Mouse (Mus musculus): ENCODE results near the gene Fhit. TPM values are rescaled to one million over a fixed set of nuclear protein-coding genes. Genes with fewer than 3 reads are reported as not detected.
"Not testable (repeated sequence)": the region's sequence is repeated elsewhere in the genome, so short reads cannot be mapped to it uniquely, and the experiment has no call there.

Fhit gene
- polyA plus RNA-seq, 1 experiment from 2014 or later: 3.3 TPM

- 93% methylated on average over 2 of the region's 2 CpGs for WGBS
- no peak overlapping the region for H3K4me3 ChIP-seq (replicated peaks)
- ATAC-seq (ENCODE audit: low FRiP score): no peak
- no peaks in the 10 kb centered on the region for H3K9me3 ChIP-seq
- H3K27me3 ChIP-seq: no peaks in the 10 kb centered on the region
- H3K4me2 ChIP-seq: no peak overlapping the region
- H3K9ac ChIP-seq: no peak overlapping the region
- H3K4me1 ChIP-seq: no peaks in the 10 kb centered on the region
- H3K27ac ChIP-seq: no peak overlapping the region
- H3K36me3 ChIP-seq (replicated peaks): no peaks in the 10 kb centered on the region
These were observed 1262.3 kb downstream of the Fhit start for GRCm38 (mm10) chr14:9899494-9899893.

- Histone ChIP-seq H3K27me3 (no peaks in the 10 kb centered on the region), H3K4me2 (no peak overlapping the region), H3K9me3 (no peaks in the 10 kb centered on the region), H3K4me1 (no peaks in the 10 kb centered on the region), H3K9ac (no peak overlapping the region), H3K4me3 (replicated peaks) (no peak overlapping the region), H3K27ac (no peak overlapping the region), H3K36me3 (replicated peaks) (no peaks in the 10 kb centered on the region)
- 100% methylated on average over 1 of the region's 1 CpGs for WGBS
- no peak for ATAC-seq (ENCODE audit: low FRiP score)
These were observed 1265.3 kb downstream of the Fhit start for GRCm38 (mm10) chr14:9896556-9896955.

GRCm38 (mm10) chr14:9852041-9852440 is 1309.8 kb downstream of the Fhit start:
- Histone ChIP-seq H3K4me2 (no peak overlapping the region), H3K27me3 (no peaks in the 10 kb centered on the region), H3K9ac (no peak overlapping the region), H3K4me3 (replicated peaks) (no peak overlapping the region), H3K4me1 (no peaks in the 10 kb centered on the region), H3K36me3 (replicated peaks) (no peaks in the 10 kb centered on the region), H3K9me3 (no peaks in the 10 kb centered on the region), H3K27ac (no peak overlapping the region)
- ATAC-seq (ENCODE audit: low FRiP score): no peak
- WGBS: 90% methylated on average over 2 of the region's 2 CpGs

GRCm38 (mm10) chr14:9832290-9832689 is 1329.5 kb downstream of the Fhit start:
- Histone ChIP-seq H3K27ac (no peak overlapping the region), H3K4me1 (no peaks in the 10 kb centered on the region), H3K9ac (no peak overlapping the region), H3K9me3 (no peaks in the 10 kb centered on the region), H3K4me3 (replicated peaks) (no peak overlapping the region), H3K36me3 (replicated peaks) (no peaks in the 10 kb centered on the region), H3K27me3 (no peaks in the 10 kb centered on the region), H3K4me2 (no peak overlapping the region)
- no peak for ATAC-seq (ENCODE audit: low FRiP score)

GRCm38 (mm10) chr14:9828699-9829240 is 1333.1 kb downstream of the Fhit start:
- H3K36me3 ChIP-seq (replicated peaks); H3K4me2 ChIP-seq; H3K9me3 ChIP-seq; H3K27ac ChIP-seq; H3K27me3 ChIP-seq; H3K9ac ChIP-seq; ATAC-seq (ENCODE audit: low FRiP score); H3K4me3 ChIP-seq (replicated peaks); H3K4me1 ChIP-seq: not testable (repeated sequence)
- 93% methylated on average over 8 of the region's 8 CpGs for WGBS

GRCm38 (mm10) chr14:9815963-9816362 is 1345.9 kb downstream of the Fhit start:
- H3K9ac ChIP-seq: no peak overlapping the region
- WGBS: 85% methylated on average over 4 of the region's 4 CpGs
- H3K27ac ChIP-seq: no peak overlapping the region
- H3K9me3 ChIP-seq: no peaks in the 10 kb centered on the region
- H3K4me1 ChIP-seq: no peaks in the 10 kb centered on the region
- H3K36me3 ChIP-seq (replicated peaks): no peaks in the 10 kb centered on the region
- no peak for ATAC-seq (ENCODE audit: low FRiP score)
- H3K4me2 ChIP-seq: no peak overlapping the region
- no peaks in the 10 kb centered on the region for H3K27me3 ChIP-seq
- H3K4me3 ChIP-seq (replicated peaks): no peak overlapping the region

GRCm38 (mm10) chr14:9811847-9812321 is 1350.0 kb downstream of the Fhit start:
- H3K9me3 ChIP-seq: no peaks in the 10 kb centered on the region
- no peak overlapping the region for H3K27ac ChIP-seq
- no peaks in the 10 kb centered on the region for H3K36me3 ChIP-seq (replicated peaks)
- 64% methylated on average over 9 of the region's 9 CpGs for WGBS
- H3K27me3 ChIP-seq: no peaks in the 10 kb centered on the region
- ATAC-seq (ENCODE audit: low FRiP score): peak; percentile 20; the same call in 1 of the 2 replicates
- H3K9ac ChIP-seq: no peak overlapping the region
- H3K4me1 ChIP-seq: no peaks in the 10 kb centered on the region
- H3K4me2 ChIP-seq: no peak overlapping the region
- H3K4me3 ChIP-seq (replicated peaks): no peak overlapping the region

- ATAC-seq (ENCODE audit: low FRiP score): peak; percentile 23; the same call in 1 of the 2 replicates
- 64% methylated on average over 7 of the region's 7 CpGs for WGBS
- no peak overlapping the region for H3K4me2 ChIP-seq
These were observed 1350.5 kb downstream of the Fhit start for GRCm38 (mm10) chr14:9811177-9811846.

GRCm38 (mm10) chr14:9793403-9793802 is 1368.4 kb downstream of the Fhit start:
- Histone ChIP-seq H3K9ac (no peak overlapping the region), H3K4me1 (peaks cover 4% of the 10 kb centered on the region; the same call in 1 of the 2 replicates), H3K4me2 (no peak overlapping the region), H3K27ac (no peak overlapping the region), H3K27me3 (no peaks in the 10 kb centered on the region), H3K9me3 (no peaks in the 10 kb centered on the region), H3K4me3 (replicated peaks) (no peak overlapping the region), H3K36me3 (replicated peaks) (no peaks in the 10 kb centered on the region)
- ATAC-seq (ENCODE audit: low FRiP score): no peak

More at GRCm38 (mm10) chr14:9811177-9811846, 1350.5 kb downstream of the Fhit start:
- no peaks in the 10 kb centered on the region for H3K36me3 ChIP-seq (replicated peaks)
- no peaks in the 10 kb centered on the region for H3K27me3 ChIP-seq
- H3K4me1 ChIP-seq: no peaks in the 10 kb centered on the region
- no peaks in the 10 kb centered on the region for H3K9me3 ChIP-seq
- no peak overlapping the region for H3K27ac ChIP-seq
- H3K9ac ChIP-seq: no peak overlapping the region
- no peak overlapping the region for H3K4me3 ChIP-seq (replicated peaks)

- Histone ChIP-seq H3K27ac (no peak overlapping the region), H3K9ac (no peak overlapping the region), H3K36me3 (replicated peaks) (no peaks in the 10 kb centered on the region), H3K4me2 (no peak overlapping the region), H3K27me3 (0 out of 2 replicates have a peak, but pooled peaks cover 6% of the 10 kb centered on the region), H3K9me3 (no peaks in the 10 kb centered on the region), H3K4me1 (peaks cover 8% of the 10 kb centered on the region; the same call in 1 of the 2 replicates), H3K4me3 (replicated peaks) (no peak overlapping the region)
- ATAC-seq (ENCODE audit: low FRiP score): no peak
- 19% methylated on average over 3 of the region's 3 CpGs for WGBS
These were observed 1373.4 kb downstream of the Fhit start for GRCm38 (mm10) chr14:9788402-9788950.

- H3K4me3 ChIP-seq (replicated peaks): no peak overlapping the region
- no peak overlapping the region for H3K9ac ChIP-seq
- H3K27me3 ChIP-seq: 0 out of 2 replicates have a peak, but pooled peaks cover 6% of the 10 kb centered on the region
- H3K36me3 ChIP-seq (replicated peaks): no peaks in the 10 kb centered on the region
- peaks cover 8% of the 10 kb centered on the region; the same call in 1 of the 2 replicates for H3K4me1 ChIP-seq
- ATAC-seq (ENCODE audit: low FRiP score): no peak
- H3K9me3 ChIP-seq: no peaks in the 10 kb centered on the region
- no peak overlapping the region for H3K4me2 ChIP-seq
- H3K27ac ChIP-seq: no peak overlapping the region
- WGBS: 79% methylated on average over 1 of the region's 1 CpGs
These were observed 1374.4 kb downstream of the Fhit start for GRCm38 (mm10) chr14:9787389-9787788.

- no peak overlapping the region for H3K27ac ChIP-seq
- H3K4me3 ChIP-seq (replicated peaks): no peak overlapping the region
- H3K4me1 ChIP-seq: peaks cover 8% of the 10 kb centered on the region; the same call in 1 of the 2 replicates
- H3K27me3 ChIP-seq: 0 out of 2 replicates have a peak, but pooled peaks cover 6% of the 10 kb centered on the region
- WGBS: 61% methylated on average over 1 of the region's 1 CpGs
- no peaks in the 10 kb centered on the region for H3K9me3 ChIP-seq
- H3K36me3 ChIP-seq (replicated peaks): no peaks in the 10 kb centered on the region
- H3K9ac ChIP-seq: no peak overlapping the region
- no peak overlapping the region for H3K4me2 ChIP-seq
- ATAC-seq (ENCODE audit: low FRiP score): no peak
These were observed 1376.0 kb downstream of the Fhit start for GRCm38 (mm10) chr14:9785861-9786260.

GRCm38 (mm10) chr14:9751341-9751740 is 1410.5 kb downstream of the Fhit start:
- H3K36me3 ChIP-seq (replicated peaks): no peaks in the 10 kb centered on the region
- ATAC-seq (ENCODE audit: low FRiP score): no peak
- H3K4me1 ChIP-seq: no peaks in the 10 kb centered on the region
- WGBS: 94% methylated on average over 4 of the region's 4 CpGs
- H3K4me3 ChIP-seq (replicated peaks): no peak overlapping the region
- no peak overlapping the region for H3K4me2 ChIP-seq
- H3K27ac ChIP-seq: no peak overlapping the region
- no peak overlapping the region for H3K9ac ChIP-seq
- no peaks in the 10 kb centered on the region for H3K9me3 ChIP-seq
- H3K27me3 ChIP-seq: no peaks in the 10 kb centered on the region
